Mouse (Mus musculus) cerebellum, adult 2 months (tissue): ENCODE measurements around the gene Osbpl9.

ENCODE experiments used
- CTCF ChIP-seq: fragments of 200-500 bp; IDR thresholded peaks from 2 replicates; pipeline ENCODE4 v1.5.1; 2011; ENCODE audit warnings: low read depth, mild to moderate bottlenecking, control low read depth, low read length, moderate library complexity, borderline replicate concordance; ENCODE audit not compliant: insufficient read depth
- POLR2A ChIP-seq: fragments of 200-500 bp; IDR thresholded peaks from 2 replicates; pipeline ENCODE4 v1.6.1; 2011; ENCODE audit warnings: low read length, control low read depth, borderline replicate concordance; ENCODE audit not compliant: insufficient read depth

DNA sequence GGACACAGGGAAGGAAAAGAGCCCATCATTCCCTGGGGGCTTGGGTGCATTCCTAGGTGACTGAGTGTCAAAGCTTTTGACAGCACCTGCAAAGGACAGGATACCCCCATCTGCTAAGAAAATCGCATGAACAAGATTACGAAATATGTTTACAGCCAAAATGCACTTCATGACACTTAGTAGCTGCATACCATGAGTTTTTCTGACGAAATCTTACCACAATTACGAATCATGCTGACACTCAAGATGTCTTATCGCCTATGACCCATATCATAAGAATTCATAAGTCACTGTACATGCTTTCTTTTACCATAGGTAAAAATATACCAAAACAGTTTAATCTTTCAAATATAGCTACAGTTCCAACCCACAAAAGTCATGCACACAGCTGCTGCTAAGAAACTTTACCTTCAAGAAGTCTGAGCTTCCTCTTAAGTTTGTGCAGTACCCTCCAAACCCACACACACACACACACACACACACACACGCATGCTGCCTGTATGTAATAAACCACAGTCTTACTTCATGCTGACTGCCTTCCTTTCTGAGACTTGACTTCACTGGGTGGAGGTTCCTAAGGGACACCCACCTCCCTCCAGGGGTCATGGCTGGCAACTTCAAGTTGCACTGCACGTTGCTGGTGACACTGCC, 65.5 kb downstream of the Osbpl9 start:
- TF ChIP-seq CTCF: no peak
- TF ChIP-seq POLR2A: no peak
